Mouse (Mus musculus): ENCODE data around the gene Fam162a.
"Not testable (repeated sequence)": the region's sequence is repeated elsewhere in the genome, so short reads cannot be mapped to it uniquely, and the experiment has no call there.

Gene Fam162a

GRCm38 (mm10) chr16:36057933-36058475 is 13.4 kb downstream of the Fam162a start:
- no peak for DNase-seq

- no peak for DNase-seq
Observed at GRCm38 (mm10) chr16:36056416-36056815, 15.0 kb downstream of the Fam162a start.

GRCm38 (mm10) chr16:36054920-36055319 is 16.5 kb downstream of the Fam162a start:
- no peak for DNase-seq

- DNase-seq = no peak
Observed at GRCm38 (mm10) chr16:36053524-36054275, 17.7 kb downstream of the Fam162a start.

GRCm38 (mm10) chr16:36051491-36051890 is 19.9 kb downstream of the Fam162a start:
- no peak for DNase-seq

GRCm38 (mm10) chr16:36047538-36047937 is 23.9 kb downstream of the Fam162a start:
- no peak for DNase-seq

GRCm38 (mm10) chr16:36043964-36044363 is 27.4 kb downstream of the Fam162a start:
- no peak for DNase-seq

- DNase-seq = no peak
Observed at GRCm38 (mm10) chr16:36043073-36043472, 28.3 kb downstream of the Fam162a start.

GRCm38 (mm10) chr16:36041625-36042020 is 29.8 kb downstream of the Fam162a start:
- DNase-seq = no peak

GRCm38 (mm10) chr16:36040640-36041624 is 30.5 kb downstream of the Fam162a start, which contains the start of gene Wdr5b:
Gene Wdr5b, plus strand, starts transcription at chr16:36041190.
- peak; percentile 75 to 85 for DNase-seq

- DNase-seq = not testable (repeated sequence)
Observed at GRCm38 (mm10) chr16:36028120-36028519, 43.3 kb downstream of the Fam162a start.

- DNase-seq = no peak
Observed at GRCm38 (mm10) chr16:36016335-36016734, 55.1 kb downstream of the Fam162a start.

- DNase-seq = no peak
Observed at GRCm38 (mm10) chr16:36008396-36008795, 63.0 kb downstream of the Fam162a start.

GRCm38 (mm10) chr16:35998852-35999251 is 72.5 kb downstream of the Fam162a start:
- DNase-seq = not testable (repeated sequence)

All from spleen, adult 18-20 months (tissue).